ENCODE assay signal across 10 mouse cellular contexts in the genomic region with DNA sequence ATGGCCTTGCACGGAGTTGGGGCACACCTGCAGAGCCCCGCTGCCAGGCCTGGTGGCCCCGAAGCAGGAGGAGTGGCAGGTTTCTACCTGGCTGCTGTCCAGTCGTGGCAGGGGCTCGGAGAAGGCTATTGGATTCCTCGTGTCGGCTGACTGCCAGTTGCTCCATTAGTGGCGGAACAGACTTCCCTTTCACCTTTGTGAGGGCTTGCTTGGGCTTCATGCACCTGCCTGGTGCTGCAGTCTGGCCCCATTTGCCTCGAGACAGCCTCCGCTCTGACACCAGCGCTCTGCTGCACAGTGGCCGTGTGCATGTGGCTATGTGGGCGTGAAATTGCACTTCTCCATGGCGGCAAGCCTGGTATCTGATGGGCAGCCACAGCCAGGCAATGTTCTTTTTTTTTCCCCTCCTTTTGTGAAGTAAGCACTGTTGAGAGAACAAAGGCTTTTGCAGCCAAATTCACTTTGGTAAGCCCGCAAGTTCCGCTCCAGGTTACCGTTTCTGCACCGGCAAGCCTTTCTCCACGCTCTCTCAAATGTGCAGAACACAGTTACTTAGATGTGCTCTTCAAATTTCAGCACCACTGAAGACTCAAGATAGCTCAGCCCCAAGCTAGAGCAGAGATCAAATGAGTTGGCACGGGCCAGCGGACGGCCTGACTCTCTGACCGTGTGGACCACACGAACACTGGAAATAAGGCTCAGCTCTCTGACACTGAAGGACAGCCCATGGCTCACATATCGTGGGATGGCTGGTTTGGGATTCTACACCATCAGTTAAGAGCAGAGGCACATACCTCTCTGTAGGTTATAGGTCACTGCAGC.
DNase-seq lines count a peak whose midpoint lies in the region; ATAC-seq and TF ChIP-seq lines count a peak whose summit lies in the region.
"Had no signal": no experiment of that assay in that cellular context is flagged by ENCODE, and none has a peak within 500 bp of the region (broad histone marks: within the 10 kb centered on the region; RNA-seq: fewer than 3 reads in every experiment).

No protein-coding gene starts in this region.

- H3K4me3 ChIP-seq in neural tube, embryonic 13.5 days, result no peak overlapping the region
- H3K4me3 ChIP-seq in liver, postnatal 0 days (ENCODE audit: low read depth, low read length), result no peak overlapping the region
- H3K4me3 ChIP-seq: erythroblast, embryonic 14.5 days had no signal

- H3K27ac ChIP-seq in neural tube, embryonic 13.5 days (replicated peaks), result 0 out of 2 replicates have a peak overlapping the region, but pooled peaks have one; percentile 1
- H3K27ac ChIP-seq in liver, postnatal 0 days (ENCODE audit: low read depth), result no peak overlapping the region
- H3K27ac ChIP-seq: liver, embryonic 14.5 days had no signal

- peaks cover 24% of the 10 kb centered on the region for H3K4me1 ChIP-seq in neural tube, embryonic 13.5 days (replicated peaks)
- peaks cover 10% of the 10 kb centered on the region; the same call in 1 of the 2 replicates for H3K4me1 ChIP-seq in liver, postnatal 0 days (ENCODE audit: insufficient read depth)

- TF ChIP-seq EP300 in liver, postnatal 0 days (IDR thresholded peaks at IDR 0.05; ENCODE audit: low read depth), result no peak

- WGBS in neural tube, embryonic 13.5 days, result 40% methylated on average over 25 of the region's 25 CpGs
- WGBS in liver, postnatal 0 days (ENCODE audit: insufficient replicate concordance), result 79% methylated on average over 25 of the region's 25 CpGs

- H3K4me2 ChIP-seq in neural tube, embryonic 13.5 days, result peak overlapping the region; percentile 36
- no peak overlapping the region for H3K4me2 ChIP-seq in liver, postnatal 0 days (ENCODE audit: low read depth, low read length)

- no peak overlapping the region for H3K9ac ChIP-seq in neural tube, embryonic 13.5 days
- no peak overlapping the region for H3K9ac ChIP-seq in liver, postnatal 0 days (replicated peaks)
- H3K9ac ChIP-seq: liver, embryonic 14.5 days had no signal

- no peaks in the 10 kb centered on the region for H3K36me3 ChIP-seq in neural tube, embryonic 13.5 days
- no peaks in the 10 kb centered on the region for H3K36me3 ChIP-seq in liver, postnatal 0 days (replicated peaks; ENCODE audit: insufficient read depth, low read length)

- no peaks in the 10 kb centered on the region for H3K27me3 ChIP-seq in neural tube, embryonic 13.5 days
- H3K27me3 ChIP-seq in liver, postnatal 0 days (ENCODE audit: insufficient read depth, low read length), result no peaks in the 10 kb centered on the region

- no peak for TF ChIP-seq CTCF in liver, postnatal 0 days (IDR thresholded peaks at IDR 0.05; ENCODE audit: low read depth)

- DNase-seq in urinary bladder, postnatal 14 days (ENCODE audit: low spot score), result peak; percentile 28
- no peak for DNase-seq in urinary bladder, adult 18-20 months (ENCODE audit: low spot score in 2 of 2)
- DNase-seq in kidney, adult 18-20 months, result peak; percentile 45
- DNase-seq in left cerebral cortex, postnatal 36 days (ENCODE audit: low spot score in 2 of 2), result peak; percentile 30 to 44
- DNase-seq in spleen, postnatal 14 days (ENCODE audit: low spot score in 2 of 2), result no peak
- DNase-seq in liver, postnatal 0 days, result no peak
- DNase-seq in heart, adult 11 months, result no peak

- intact Hi-C loops in left cerebral cortex, postnatal 36 days (cut with DNase I), result loop anchor here (10.0 kb wide), 1 partner anchor 142 kb away; no protein-coding TSS in a partner anchor

- peak; percentile 84 for ATAC-seq in neural tube, embryonic 13.5 days (ENCODE audit: low read depth)
- no peak for ATAC-seq in liver, postnatal 0 days

- no peaks in the 10 kb centered on the region for H3K9me3 ChIP-seq in neural tube, embryonic 13.5 days
- H3K9me3 ChIP-seq in liver, postnatal 0 days (ENCODE audit: low read length), result no peaks in the 10 kb centered on the region

Comparison
In these comparisons a context has a peak if more than half of its experiments do, and no peak if none do; other contexts are left out.
1. DNase-seq: peak in urinary bladder, postnatal 14 days (single experiment), kidney, adult 18-20 months (single experiment) and left cerebral cortex, postnatal 36 days (2 of 2); none in urinary bladder, adult 18-20 months (0 of 2), spleen, postnatal 14 days (0 of 2), liver, postnatal 0 days (single experiment) and heart, adult 11 months (single experiment).